Mouse (Mus musculus) embryonic facial prominence, embryonic 12.5 days (tissue): Measurements from ENCODE around the gene Aagab. TPM values are rescaled to one million over a fixed set of nuclear protein-coding genes. Genes with fewer than 3 reads are reported as not detected.

Experiments used
- ATAC-seq: fragments of 200-750 bp; cut with Nextera tagmentation; 2 replicates; pipeline ENCODE4 v1.8.0; 2017; ENCODE audit not compliant: insufficient number of reproducible peaks, insufficient read depth, low FRiP score, low TSS enrichment
- H3K27ac ChIP-seq: fragments of 300-500 bp; sonication (generic); 2 replicates; pipeline ENCODE4 v1.5.1; 2016; ENCODE audit warnings: mild to moderate bottlenecking
- H3K27me3 ChIP-seq: fragments of 300-500 bp; sonication (generic); 2 replicates; pipeline ENCODE4 v1.6.1; 2016; ENCODE audit warnings: mild to moderate bottlenecking, moderate library complexity
- H3K36me3 ChIP-seq: fragments of 300-500 bp; sonication (generic); 2 replicates; pipeline ENCODE4 v1.6.1; 2016; ENCODE audit warnings: mild to moderate bottlenecking
- H3K4me1 ChIP-seq: fragments of 300-500 bp; sonication (generic); 2 replicates; pipeline ENCODE4 v1.6.1; 2016
- H3K4me2 ChIP-seq: fragments of 300-500 bp; sonication (generic); replicated peaks from 2 replicates; pipeline ENCODE4 v1.6.1; 2016; ENCODE audit warnings: mild to moderate bottlenecking, moderate library complexity
- H3K4me3 ChIP-seq: fragments of 300-500 bp; sonication (generic); 2 replicates; pipeline ENCODE4 v1.5.1; 2016; ENCODE audit warnings: mild to moderate bottlenecking
- H3K9ac ChIP-seq: fragments of 300-500 bp; sonication (generic); 2 replicates; pipeline ENCODE4 v1.6.1; 2016; ENCODE audit warnings: mild to moderate bottlenecking, moderate library complexity
- H3K9me3 ChIP-seq: fragments of 300-500 bp; sonication (generic); 2 replicates; pipeline ENCODE4 v1.6.1; 2016; ENCODE audit warnings: mild to moderate bottlenecking, moderate library complexity
- WGBS: fragments of 180-500 bp; shearing (Covaris S2); methylation state at CpG from one replicate; pipeline ENCODE4 v1.1.7; 2016; 5-methylcytosine and 5-hydroxymethylcytosine counted together
- polyA plus RNA-seq: library from polyadenylated mRNA; unstranded; fragments of >200 nt; fragmentation: Nextera tagmentation; extraction: Ambion mirVana; gene quantifications from 2 replicates; pipeline ENCODE4 v1.2.1, GENCODE M21; 2016

Aagab gene
- polyA plus RNA-seq, 1 experiment from 2014 or later, result 28.7 TPM

- no peak overlapping the region for H3K9ac ChIP-seq
- H3K4me3 ChIP-seq, result no peak overlapping the region
- H3K4me2 ChIP-seq, result no peak overlapping the region
- peaks cover 49% of the 10 kb centered on the region for H3K4me1 ChIP-seq
- ATAC-seq, result no peak
- peaks cover 59% of the 10 kb centered on the region for H3K36me3 ChIP-seq
- no peaks in the 10 kb centered on the region for H3K27me3 ChIP-seq
- no peaks in the 10 kb centered on the region for H3K9me3 ChIP-seq
- no peak overlapping the region for H3K27ac ChIP-seq
- 87% methylated on average over 8 of the region's 8 CpGs for WGBS
Measured at GRCm38 (mm10) chr9:63649841-63650545, 47.5 kb downstream of the Aagab start.

GRCm38 (mm10) chr9:63650905-63651304, 48.4 kb downstream of the Aagab start:
- H3K4me1 ChIP-seq, result peaks cover 58% of the 10 kb centered on the region
- H3K27ac ChIP-seq, result peak overlapping the region; percentile 68
- 87% methylated on average over 14 of the region's 14 CpGs for WGBS
- H3K4me2 ChIP-seq, result no peak overlapping the region
- H3K9me3 ChIP-seq, result no peaks in the 10 kb centered on the region
- H3K27me3 ChIP-seq, result no peaks in the 10 kb centered on the region
- no peak overlapping the region for H3K9ac ChIP-seq
- no peak overlapping the region for H3K4me3 ChIP-seq
- ATAC-seq, result no peak
- peaks cover 63% of the 10 kb centered on the region for H3K36me3 ChIP-seq

- no peak overlapping the region for H3K9ac ChIP-seq
- peak overlapping the region; percentile 68 for H3K27ac ChIP-seq
- H3K36me3 ChIP-seq, result peaks cover 59% of the 10 kb centered on the region
- no peak overlapping the region for H3K4me2 ChIP-seq
- WGBS, result 41% methylated on average over 11 of the region's 11 CpGs
- H3K27me3 ChIP-seq, result no peaks in the 10 kb centered on the region
- H3K4me1 ChIP-seq, result peaks cover 60% of the 10 kb centered on the region
- H3K9me3 ChIP-seq, result no peaks in the 10 kb centered on the region
- H3K4me3 ChIP-seq, result no peak overlapping the region
- no peak; the same call in 1 of the 2 replicates for ATAC-seq
Measured at GRCm38 (mm10) chr9:63651594-63651993, 49.1 kb downstream of the Aagab start.

- ATAC-seq, result no peak
Measured at GRCm38 (mm10) chr9:63653666-63654065, 51.2 kb downstream of the Aagab start.

GRCm38 (mm10) chr9:63654575-63654974, 52.1 kb downstream of the Aagab start:
- Histone ChIP-seq H3K27ac (no peak overlapping the region; the same call in 1 of the 2 replicates), H3K4me3 (no peak overlapping the region), H3K36me3 (peaks cover 54% of the 10 kb centered on the region), H3K27me3 (no peaks in the 10 kb centered on the region), H3K9ac (no peak overlapping the region), H3K4me1 (peaks cover 66% of the 10 kb centered on the region), H3K4me2 (no peak overlapping the region), H3K9me3 (no peaks in the 10 kb centered on the region)
- no peak for ATAC-seq
- 87% methylated on average over 8 of the region's 8 CpGs for WGBS

More at GRCm38 (mm10) chr9:63653666-63654065, 51.2 kb downstream of the Aagab start:
- Histone ChIP-seq H3K4me1 (peaks cover 57% of the 10 kb centered on the region), H3K27ac (0 out of 2 replicates have a peak overlapping the region, but pooled peaks have one; percentile 32), H3K9me3 (no peaks in the 10 kb centered on the region), H3K4me3 (no peak overlapping the region), H3K4me2 (no peak overlapping the region), H3K36me3 (peaks cover 59% of the 10 kb centered on the region), H3K9ac (no peak overlapping the region), H3K27me3 (no peaks in the 10 kb centered on the region)
- WGBS, result 31% methylated on average over 7 of the region's 7 CpGs

- no peaks in the 10 kb centered on the region for H3K9me3 ChIP-seq
- H3K27me3 ChIP-seq, result no peaks in the 10 kb centered on the region
- 18% methylated on average over 1 of the region's 1 CpGs for WGBS
- H3K27ac ChIP-seq, result peak overlapping the region; percentile 12; the same call in 1 of the 2 replicates
- no peak overlapping the region for H3K4me3 ChIP-seq
- H3K4me2 ChIP-seq, result no peak overlapping the region
- no peak for ATAC-seq
- H3K9ac ChIP-seq, result no peak overlapping the region
- peaks cover 70% of the 10 kb centered on the region for H3K4me1 ChIP-seq
- H3K36me3 ChIP-seq, result peaks cover 49% of the 10 kb centered on the region
Measured at GRCm38 (mm10) chr9:63655092-63655491, 52.6 kb downstream of the Aagab start.

- H3K4me1 ChIP-seq, result peaks cover 52% of the 10 kb centered on the region
- peaks cover 59% of the 10 kb centered on the region for H3K36me3 ChIP-seq
Measured at GRCm38 (mm10) chr9:63657167-63657566, 54.7 kb downstream of the Aagab start.

GRCm38 (mm10) chr9:63658436-63658835, 56.0 kb downstream of the Aagab start:
- no peak overlapping the region for H3K4me2 ChIP-seq
- no peaks in the 10 kb centered on the region for H3K27me3 ChIP-seq
- no peak overlapping the region for H3K9ac ChIP-seq
- no peak overlapping the region for H3K4me3 ChIP-seq
- peaks cover 45% of the 10 kb centered on the region for H3K4me1 ChIP-seq
- no peak for ATAC-seq
- WGBS, result 88% methylated on average over 9 of the region's 9 CpGs
- H3K36me3 ChIP-seq, result peaks cover 54% of the 10 kb centered on the region
- no peaks in the 10 kb centered on the region for H3K9me3 ChIP-seq
- H3K27ac ChIP-seq, result peak overlapping the region; percentile 43; the same call in 1 of the 2 replicates

More at GRCm38 (mm10) chr9:63657167-63657566, 54.7 kb downstream of the Aagab start:
- Histone ChIP-seq H3K27ac (no peak overlapping the region), H3K9ac (no peak overlapping the region), H3K9me3 (no peaks in the 10 kb centered on the region), H3K4me3 (no peak overlapping the region), H3K4me2 (no peak overlapping the region), H3K27me3 (no peaks in the 10 kb centered on the region)
- no peak for ATAC-seq
- WGBS, result 72% methylated on average over 4 of the region's 4 CpGs

GRCm38 (mm10) chr9:63658970-63659371, 56.5 kb downstream of the Aagab start:
- Histone ChIP-seq H3K4me1 (peaks cover 45% of the 10 kb centered on the region), H3K27ac (peak overlapping the region; percentile 43)
- WGBS, result 54% methylated on average over 5 of the region's 5 CpGs

GRCm38 (mm10) chr9:63660061-63660460, 57.6 kb downstream of the Aagab start:
- WGBS, result 88% methylated on average over 4 of the region's 4 CpGs
- peaks cover 47% of the 10 kb centered on the region for H3K4me1 ChIP-seq

More at GRCm38 (mm10) chr9:63658970-63659371, 56.5 kb downstream of the Aagab start:
- ATAC-seq, result no peak
- Histone ChIP-seq H3K9ac (no peak overlapping the region), H3K4me2 (no peak overlapping the region), H3K36me3 (peaks cover 49% of the 10 kb centered on the region), H3K4me3 (no peak overlapping the region), H3K9me3 (no peaks in the 10 kb centered on the region), H3K27me3 (no peaks in the 10 kb centered on the region)

GRCm38 (mm10) chr9:63660691-63661090, 58.2 kb downstream of the Aagab start:
- H3K9ac ChIP-seq, result no peak overlapping the region
- no peak for ATAC-seq
- H3K27me3 ChIP-seq, result no peaks in the 10 kb centered on the region
- peaks cover 47% of the 10 kb centered on the region for H3K4me1 ChIP-seq
- H3K4me3 ChIP-seq, result no peak overlapping the region
- no peak overlapping the region for H3K27ac ChIP-seq
- WGBS, result 90% methylated on average over 3 of the region's 3 CpGs
- H3K9me3 ChIP-seq, result no peaks in the 10 kb centered on the region
- peaks cover 33% of the 10 kb centered on the region for H3K36me3 ChIP-seq
- no peak overlapping the region for H3K4me2 ChIP-seq

More at GRCm38 (mm10) chr9:63660061-63660460, 57.6 kb downstream of the Aagab start:
- ATAC-seq, result no peak
- Histone ChIP-seq H3K4me2 (no peak overlapping the region), H3K36me3 (peaks cover 40% of the 10 kb centered on the region), H3K27me3 (no peaks in the 10 kb centered on the region), H3K9ac (no peak overlapping the region), H3K9me3 (no peaks in the 10 kb centered on the region), H3K4me3 (no peak overlapping the region), H3K27ac (no peak overlapping the region)

- 55% methylated on average over 7 of the region's 7 CpGs for WGBS
- H3K4me1 ChIP-seq, result peaks cover 62% of the 10 kb centered on the region
Measured at GRCm38 (mm10) chr9:63662759-63663158, 60.3 kb downstream of the Aagab start.

More at GRCm38 (mm10) chr9:63662759-63663158, 60.3 kb downstream of the Aagab start:
- Histone ChIP-seq H3K4me3 (no peak overlapping the region), H3K4me2 (no peak overlapping the region), H3K9ac (no peak overlapping the region), H3K27ac (peak overlapping the region; percentile 64), H3K9me3 (no peaks in the 10 kb centered on the region), H3K36me3 (peaks cover 38% of the 10 kb centered on the region), H3K27me3 (no peaks in the 10 kb centered on the region)
- ATAC-seq, result no peak
